Mouse (Mus musculus) urinary bladder, adult 18-20 months (tissue): ENCODE data around the gene Gm7271.

Experiments used
- DNase-seq, 2 experiments: peaks; one replicate each; pipeline ENCODE4 v3.0.0; 2022; ENCODE audit warnings: low spot score in 2 of 2, mixed read lengths in 2 of 2

Gm7271 gene

GRCm38 (mm10) chr5:76483811-76484210 lies at the start of gene Gm7271:
TSS of gene Gm7271 (plus strand) at chr5:76484040.
- DNase-seq, result no peak

DNA sequence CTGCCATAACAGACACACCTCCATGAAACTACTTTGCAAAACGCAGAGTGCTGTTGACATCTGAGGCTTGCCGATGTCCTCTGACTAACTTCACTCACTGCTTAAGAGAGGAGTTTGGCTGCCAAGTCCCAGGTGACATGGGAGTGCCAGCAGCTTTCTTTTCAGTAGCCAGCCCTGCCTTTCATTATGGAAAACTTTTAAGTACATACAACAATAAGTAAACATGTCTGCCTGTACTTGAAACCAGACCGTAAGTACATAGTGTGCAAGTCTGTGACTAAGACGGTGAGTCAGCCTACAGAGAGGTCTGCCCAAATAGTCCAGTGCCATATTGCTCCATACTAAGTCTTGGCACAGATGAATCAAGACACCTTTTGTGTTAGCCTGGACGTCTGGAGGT lies 46.7 kb upstream of the Gm7271 start:
- peak in 1 of 2 experiments; percentile 4 for DNase-seq

- no peak for DNase-seq
Measured at GRCm38 (mm10) chr5:76437696-76438095, 46.1 kb upstream of the Gm7271 start.

GRCm38 (mm10) chr5:76441431-76441830 lies 42.4 kb upstream of the Gm7271 start:
- no peak for DNase-seq

DNA sequence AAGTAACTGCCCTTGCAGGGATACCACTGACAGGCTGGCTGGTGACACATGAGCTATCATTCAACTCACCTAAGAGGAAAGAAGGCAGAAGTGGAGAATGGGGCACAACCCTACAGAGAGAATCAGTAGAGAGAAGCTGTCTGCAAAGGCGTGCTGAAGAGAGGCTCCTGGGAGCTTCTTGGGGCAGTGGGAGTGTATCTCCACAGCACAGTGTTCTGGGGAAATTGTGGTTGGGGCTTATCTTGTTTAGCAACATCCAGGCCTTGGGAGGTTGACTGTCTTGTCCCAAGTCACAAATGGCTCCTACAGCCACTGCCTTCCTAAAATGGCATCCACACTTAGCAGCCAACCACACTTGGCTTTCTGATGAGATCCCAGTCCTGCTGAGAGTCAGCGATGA lies 8.9 kb upstream of the Gm7271 start:
- no peak for DNase-seq

DNA sequence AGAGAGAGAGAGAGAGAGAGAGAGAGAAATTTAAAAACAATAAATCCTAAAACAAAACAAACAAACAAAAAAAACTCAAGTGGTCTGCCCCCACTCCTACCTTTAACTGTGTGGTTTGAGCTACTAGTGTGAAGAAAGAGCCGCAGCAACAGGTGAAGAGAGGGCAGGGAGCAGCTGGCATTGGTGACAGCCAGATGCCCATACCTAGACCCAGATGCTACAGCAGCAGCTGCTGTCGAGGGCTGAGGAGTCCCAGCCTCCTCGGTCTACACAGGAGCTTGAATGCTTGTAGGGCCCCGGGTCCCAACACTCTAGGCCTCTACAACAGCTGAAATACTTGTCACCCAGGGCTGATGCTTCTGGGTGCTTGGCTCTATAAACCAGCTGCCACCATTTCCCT lies 7.0 kb upstream of the Gm7271 start:
- DNase-seq, result no peak

DNA sequence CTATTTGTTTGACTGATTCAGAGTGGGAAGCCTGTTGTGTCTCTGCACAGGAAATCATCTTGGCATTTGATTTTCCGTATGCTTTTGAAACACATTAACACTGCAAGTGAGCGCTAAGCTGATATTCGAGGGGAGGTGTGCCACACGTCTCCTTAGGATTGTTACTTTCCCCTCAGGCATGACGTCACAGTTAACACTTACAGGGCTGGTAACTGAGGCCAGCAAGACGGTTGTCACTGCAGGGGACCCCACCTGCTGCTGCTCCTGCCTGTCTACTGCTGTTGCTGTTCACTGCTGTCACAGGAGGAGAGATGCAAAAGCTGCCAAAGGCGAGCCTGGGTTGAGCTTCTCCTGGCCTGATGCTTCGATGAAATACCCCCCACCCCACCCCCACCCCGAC lies 6.1 kb upstream of the Gm7271 start:
- DNase-seq, result no peak

DNA sequence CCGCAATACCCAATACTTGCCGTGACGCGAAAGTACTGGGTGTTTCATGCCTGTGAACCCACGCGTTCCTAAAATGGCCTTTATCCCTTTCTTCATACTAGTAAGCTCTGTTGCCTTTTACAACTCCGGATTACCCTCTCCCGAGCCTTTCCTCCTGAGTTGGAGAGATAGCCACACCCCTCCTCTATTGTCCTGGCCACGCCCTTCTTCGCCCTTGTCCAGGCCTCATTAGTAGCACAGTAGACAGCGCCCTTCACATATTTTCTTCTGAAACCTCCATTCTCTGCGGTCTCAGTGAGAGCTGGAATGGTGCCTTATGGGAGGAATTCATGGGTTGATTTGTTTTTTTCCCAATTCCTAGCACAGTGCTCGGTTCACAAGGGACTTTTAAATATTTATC lies 11.3 kb downstream of the Gm7271 start:
- no peak for DNase-seq

DNA sequence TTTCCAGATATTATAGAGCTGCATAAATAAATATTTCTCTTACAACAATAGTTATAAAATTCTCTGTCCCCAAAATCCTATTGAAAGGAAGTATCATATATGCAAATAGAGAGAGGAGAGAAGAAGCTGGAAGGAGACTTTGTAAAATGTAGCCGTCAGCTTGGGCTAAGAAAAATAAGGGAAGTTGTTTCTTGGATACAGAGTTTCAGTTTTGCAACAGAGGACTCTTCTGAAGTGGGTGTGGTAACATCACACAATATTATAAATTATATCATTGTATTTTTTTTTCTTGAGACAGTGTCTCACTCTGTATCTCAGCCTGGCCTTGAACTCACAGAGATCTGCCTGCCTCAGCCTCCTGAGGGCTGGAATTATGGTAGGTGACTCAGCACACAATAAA lies 38.6 kb downstream of the Gm7271 start:
- no peak for DNase-seq

- no peak for DNase-seq
Measured at GRCm38 (mm10) chr5:76524623-76525022, 40.8 kb downstream of the Gm7271 start.

- DNase-seq, result no peak
Measured at GRCm38 (mm10) chr5:76525066-76525465, 41.2 kb downstream of the Gm7271 start.

GRCm38 (mm10) chr5:76525829-76526228 lies 42.0 kb downstream of the Gm7271 start:
- no peak for DNase-seq

GRCm38 (mm10) chr5:76529040-76529703 lies 45.3 kb downstream of the Gm7271 start, which contains the start of gene Exoc1:
TSS of gene Exoc1 (plus strand) at chr5:76529311.
- DNase-seq, result peak; percentile 87 to 90

- DNase-seq, result no peak
Measured at GRCm38 (mm10) chr5:76529704-76530066, 45.8 kb downstream of the Gm7271 start.

DNA sequence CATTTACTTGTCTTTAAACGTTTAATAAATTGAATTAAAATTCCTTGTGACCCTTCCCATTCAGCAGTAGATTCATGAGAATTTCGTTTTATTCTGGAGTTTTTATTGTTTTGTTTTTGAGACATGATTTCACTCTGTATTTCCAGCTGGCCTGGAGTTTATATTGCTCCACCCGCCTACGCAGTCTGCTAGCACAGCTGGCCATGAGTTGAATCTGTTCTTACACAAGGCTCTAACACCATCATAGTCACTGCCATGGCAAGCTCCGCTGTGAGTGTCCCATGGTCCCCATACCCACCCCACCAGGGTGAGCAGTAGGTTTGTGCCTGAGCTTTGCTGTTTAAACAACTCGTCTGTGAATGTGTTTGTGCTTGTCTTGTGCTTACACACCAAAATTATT lies 49.3 kb downstream of the Gm7271 start:
- DNase-seq, result peak in 1 of 2 experiments; percentile 26

DNA sequence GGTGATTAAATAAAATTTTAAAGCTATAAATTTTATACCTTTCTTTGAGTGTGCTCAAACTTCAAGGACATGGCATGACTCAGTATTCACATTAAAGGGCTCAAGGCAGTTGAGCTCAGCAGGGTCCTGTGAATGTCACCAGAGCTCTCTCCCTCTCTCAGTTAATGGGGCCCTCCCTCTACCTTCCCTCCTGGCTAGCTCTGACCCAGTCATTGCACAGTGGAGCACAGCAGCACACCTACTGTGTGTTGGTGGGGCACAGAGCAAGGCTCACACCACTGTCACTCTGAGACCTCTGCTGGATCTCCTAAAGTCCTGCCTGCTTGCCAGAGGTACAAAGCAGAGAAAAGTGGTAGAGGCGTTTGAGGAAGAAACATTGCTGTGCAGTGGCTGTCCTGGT lies 52.4 kb downstream of the Gm7271 start:
- no peak for DNase-seq

DNA sequence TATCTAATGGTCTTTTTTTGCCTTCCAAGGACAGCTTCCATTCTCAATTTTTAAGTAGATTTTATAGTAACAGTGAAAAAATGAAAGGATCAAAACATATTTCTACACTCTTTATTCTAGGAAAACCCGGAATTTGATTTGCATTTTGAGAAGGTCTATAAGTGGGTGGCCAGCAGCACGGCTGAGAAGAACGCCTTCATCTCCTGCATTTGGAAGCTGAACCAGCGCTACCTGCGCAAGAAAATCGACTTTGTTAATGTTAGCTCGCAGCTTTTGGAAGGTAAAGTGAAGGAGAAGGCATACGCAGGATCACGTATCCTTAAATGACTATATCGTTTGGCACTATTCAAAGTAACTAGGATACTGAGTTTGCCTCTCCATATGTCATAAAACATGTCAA lies 53.7 kb downstream of the Gm7271 start:
- DNase-seq, result no peak

DNA sequence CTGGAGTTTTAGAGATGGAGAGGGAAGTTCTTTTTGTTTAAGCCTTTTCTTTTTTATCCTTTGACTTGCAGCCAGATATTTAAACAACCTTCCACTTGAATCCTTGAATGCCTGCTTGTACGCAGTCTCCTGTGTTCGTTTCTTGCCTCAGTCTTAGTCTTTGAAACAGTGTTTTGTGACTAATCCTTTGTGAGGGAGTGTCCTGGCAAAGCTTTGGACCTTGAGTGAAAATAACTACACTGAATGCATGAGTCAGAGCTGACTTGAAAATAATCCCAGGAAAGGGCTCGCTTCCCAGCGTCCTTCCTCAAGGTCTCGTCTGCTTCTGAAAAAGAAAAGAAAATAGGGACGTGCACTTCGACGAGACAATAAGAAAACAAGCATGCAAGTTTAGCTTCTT lies 56.3 kb downstream of the Gm7271 start:
- peak in 1 of 2 experiments; percentile 29 for DNase-seq

GRCm38 (mm10) chr5:76540842-76541241 lies 57.0 kb downstream of the Gm7271 start:
- no peak for DNase-seq

GRCm38 (mm10) chr5:76543200-76543599 lies 59.4 kb downstream of the Gm7271 start:
- DNase-seq, result no peak

GRCm38 (mm10) chr5:76550426-76550825 lies 66.6 kb downstream of the Gm7271 start:
- DNase-seq, result no peak

DNA sequence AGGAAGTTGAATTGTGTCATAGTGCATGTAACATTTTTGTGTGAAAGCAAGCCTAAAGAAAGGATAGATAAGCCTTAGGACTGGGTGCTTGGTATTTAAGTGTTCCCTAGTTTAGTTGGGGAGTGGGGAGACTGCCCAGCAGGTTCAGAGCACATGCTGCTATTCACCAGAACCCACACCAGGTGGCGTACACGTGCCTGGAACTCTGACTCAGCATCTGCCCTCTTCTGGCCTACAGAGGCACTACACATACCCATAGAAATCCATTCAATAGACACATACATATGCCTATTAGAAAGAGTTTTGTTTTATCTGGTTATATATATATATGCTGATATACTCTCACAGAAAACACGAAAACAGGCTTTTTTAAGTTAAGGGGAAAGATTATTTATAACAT lies 81.5 kb downstream of the Gm7271 start:
- peak; percentile 19 to 27 for DNase-seq
